18 mouse cellular contexts compared by ENCODE assay signal in the genomic region with DNA sequence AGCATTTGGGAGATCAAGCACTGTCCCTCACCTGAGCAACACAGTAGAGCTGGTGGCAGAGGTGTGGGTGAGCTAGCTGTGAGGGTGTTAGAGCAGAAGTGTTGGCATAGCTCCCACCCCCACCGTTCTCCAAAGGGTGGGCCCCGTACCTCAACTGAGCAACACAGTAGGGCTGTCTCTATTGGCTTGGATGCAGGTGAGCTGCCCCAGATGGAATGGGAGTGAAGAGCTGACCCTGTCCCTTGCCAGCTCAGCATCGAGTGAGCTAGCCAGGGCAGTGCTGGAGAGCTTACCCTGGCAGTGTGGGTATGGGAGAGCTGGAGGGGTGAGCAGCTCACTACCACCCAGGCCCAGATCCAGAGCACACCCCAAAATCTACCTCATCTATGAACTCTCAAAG.
A peak's percentile ranks its signal among the peaks of the same experiment; 100 is the strongest.
DNase-seq lines count a peak whose midpoint lies in the region; ATAC-seq and TF ChIP-seq lines count a peak whose summit lies in the region.
"Had no signal": no experiment of that assay in that cellular context is flagged by ENCODE, and none has a peak within 500 bp of the region (broad histone marks: within the 10 kb centered on the region; RNA-seq: fewer than 3 reads in every experiment).

No protein-coding gene starts in this region.

- no peak for TF ChIP-seq POLR2A in cerebellum, adult 2 months (IDR thresholded peaks at IDR 0.05; ENCODE audit: borderline replicate concordance, insufficient read depth, low read length)

- 0 out of 2 replicates have a peak, but pooled peaks have one; percentile 33 for ATAC-seq in forebrain, embryonic 11.5 days (replicated peaks; ENCODE audit: low FRiP score)
- ATAC-seq in forebrain, embryonic 13.5 days = no peak
- ATAC-seq in hindbrain, postnatal 0 days = peak; percentile 27; the same call in 1 of the 2 replicates
- ATAC-seq in lung, embryonic 15.5 days (ENCODE audit: borderline replicate concordance, extremely low read depth, low FRiP score, low TSS enrichment) = peak; percentile 35; the same call in 1 of the 2 replicates
- ATAC-seq in limb, embryonic 15.5 days (ENCODE audit: insufficient number of reproducible peaks, low FRiP score, low TSS enrichment, low read depth) = 0 out of 2 replicates have a peak, but pooled peaks have one; percentile 10
- ATAC-seq: inflammation-experienced regulatory T-cells, adult 6 months; Patski had no signal

- H3K4me1 ChIP-seq in forebrain, embryonic 11.5 days (replicated peaks; ENCODE audit: control insufficient read depth, insufficient read depth, low read length) = no peaks in the 10 kb centered on the region
- no peaks in the 10 kb centered on the region for H3K4me1 ChIP-seq in forebrain, embryonic 13.5 days
- 0 out of 2 replicates have a peak, but pooled peaks cover 3% of the 10 kb centered on the region for H3K4me1 ChIP-seq in hindbrain, postnatal 0 days (ENCODE audit: insufficient read depth, low read length)
- peaks cover 6% of the 10 kb centered on the region; the same call in 1 of the 2 replicates for H3K4me1 ChIP-seq in hindbrain, embryonic 10.5 days (replicated peaks)
- H3K4me1 ChIP-seq in lung, embryonic 15.5 days = 0 out of 2 replicates have a peak, but pooled peaks cover 5% of the 10 kb centered on the region
- no peaks in the 10 kb centered on the region for H3K4me1 ChIP-seq in limb, embryonic 15.5 days
- no peaks in the 10 kb centered on the region for H3K4me1 ChIP-seq in cerebellum, adult 2 months (ENCODE audit: control insufficient read depth, insufficient read depth, low read length)

- H3K27me3 ChIP-seq in forebrain, embryonic 11.5 days (ENCODE audit: control insufficient read depth, insufficient read depth, low read length) = no peaks in the 10 kb centered on the region
- no peaks in the 10 kb centered on the region for H3K27me3 ChIP-seq in forebrain, embryonic 13.5 days
- no peaks in the 10 kb centered on the region for H3K27me3 ChIP-seq in hindbrain, postnatal 0 days (ENCODE audit: insufficient read depth, low read length)
- H3K27me3 ChIP-seq in hindbrain, embryonic 10.5 days (ENCODE audit: insufficient read depth, poor library complexity, severe bottlenecking) = no peaks in the 10 kb centered on the region
- H3K27me3 ChIP-seq in lung, embryonic 15.5 days = no peaks in the 10 kb centered on the region
- H3K27me3 ChIP-seq in limb, embryonic 15.5 days = no peaks in the 10 kb centered on the region
- no peaks in the 10 kb centered on the region for H3K27me3 ChIP-seq in cerebellum, adult 2 months (ENCODE audit: control insufficient read depth, insufficient read depth, low read length)
- H3K27me3 ChIP-seq: Patski had no signal

- 93% methylated on average over 3 of the region's 3 CpGs for WGBS in forebrain, embryonic 11.5 days
- 94% methylated on average over 3 of the region's 3 CpGs for WGBS in forebrain, embryonic 13.5 days
- WGBS in hindbrain, postnatal 0 days = 94% methylated on average over 3 of the region's 3 CpGs
- WGBS in hindbrain, embryonic 10.5 days = 89% methylated on average over 3 of the region's 3 CpGs
- 92% methylated on average over 3 of the region's 3 CpGs for WGBS in lung, embryonic 15.5 days
- 92% methylated on average over 3 of the region's 3 CpGs for WGBS in limb, embryonic 15.5 days
- 50% methylated on average over 3 of the region's 3 CpGs for WGBS in cerebellum, adult 2 months

- no peaks in the 10 kb centered on the region for H3K9me3 ChIP-seq in forebrain, embryonic 11.5 days (ENCODE audit: control insufficient read depth, low read length)
- H3K9me3 ChIP-seq in forebrain, embryonic 13.5 days (replicated peaks) = no peaks in the 10 kb centered on the region
- no peaks in the 10 kb centered on the region for H3K9me3 ChIP-seq in hindbrain, postnatal 0 days (ENCODE audit: low read length)
- H3K9me3 ChIP-seq in hindbrain, embryonic 10.5 days = no peaks in the 10 kb centered on the region
- H3K9me3 ChIP-seq in lung, embryonic 15.5 days = no peaks in the 10 kb centered on the region
- no peaks in the 10 kb centered on the region for H3K9me3 ChIP-seq in limb, embryonic 15.5 days

- DNase-seq in forebrain, embryonic 11.5 days (ENCODE audit: low spot score) = no peak
- DNase-seq in hindbrain, postnatal 0 days (ENCODE audit: low spot score) = no peak
- DNase-seq in hindbrain, embryonic 10.5 days (ENCODE audit: low spot score) = no peak
- no peak for DNase-seq in lung, postnatal 36 days
- no peak for DNase-seq in cerebellum, adult 2 months
- DNase-seq: adrenal gland, postnatal 10 days; cerebellum, adult 9-11 months; kidney, postnatal 10 days; layer of hippocampus, postnatal 36 days; lung, postnatal 10 days; thymus, postnatal 25 days had no signal

- H3K4me2 ChIP-seq in forebrain, embryonic 11.5 days (ENCODE audit: low read depth, low read length, severe bottlenecking) = no peak overlapping the region
- H3K4me2 ChIP-seq in forebrain, embryonic 13.5 days = no peak overlapping the region
- H3K4me2 ChIP-seq in hindbrain, postnatal 0 days (ENCODE audit: low read depth, low read length) = no peak overlapping the region
- no peak overlapping the region for H3K4me2 ChIP-seq in lung, embryonic 15.5 days
- H3K4me2 ChIP-seq in limb, embryonic 15.5 days = no peak overlapping the region

- H3K36me3 ChIP-seq in forebrain, embryonic 11.5 days (ENCODE audit: control insufficient read depth, insufficient read depth, low read length) = no peaks in the 10 kb centered on the region
- H3K36me3 ChIP-seq in forebrain, embryonic 13.5 days (ENCODE audit: poor library complexity, severe bottlenecking) = no peaks in the 10 kb centered on the region
- no peaks in the 10 kb centered on the region for H3K36me3 ChIP-seq in hindbrain, postnatal 0 days (ENCODE audit: insufficient read depth, low read length)
- 0 out of 2 replicates have a peak, but pooled peaks cover 2% of the 10 kb centered on the region for H3K36me3 ChIP-seq in hindbrain, embryonic 10.5 days
- H3K36me3 ChIP-seq in lung, embryonic 15.5 days = no peaks in the 10 kb centered on the region
- H3K36me3 ChIP-seq in limb, embryonic 15.5 days = no peaks in the 10 kb centered on the region

- no peak overlapping the region for H3K27ac ChIP-seq in forebrain, embryonic 11.5 days (ENCODE audit: low read depth, low read length)
- H3K27ac ChIP-seq in forebrain, embryonic 13.5 days = no peak overlapping the region
- H3K27ac ChIP-seq in hindbrain, postnatal 0 days = no peak overlapping the region
- no peak overlapping the region for H3K27ac ChIP-seq in hindbrain, embryonic 10.5 days
- no peak overlapping the region for H3K27ac ChIP-seq in lung, embryonic 15.5 days
- H3K27ac ChIP-seq in limb, embryonic 15.5 days = no peak overlapping the region
- H3K27ac ChIP-seq in cerebellum, adult 2 months (ENCODE audit: insufficient read depth, low read length) = no peak overlapping the region
- H3K27ac ChIP-seq: liver, embryonic 14.5 days had no signal

- TF ChIP-seq CTCF in hindbrain, postnatal 0 days (IDR thresholded peaks at IDR 0.05; ENCODE audit: low read depth) = no peak
- TF ChIP-seq CTCF in cerebellum, adult 2 months (IDR thresholded peaks at IDR 0.05; ENCODE audit: borderline replicate concordance, insufficient read depth, low read depth, low read length) = no peak

- H3K9ac ChIP-seq in forebrain, embryonic 11.5 days (ENCODE audit: low read length) = no peak overlapping the region
- H3K9ac ChIP-seq in forebrain, embryonic 13.5 days = no peak overlapping the region
- no peak overlapping the region for H3K9ac ChIP-seq in hindbrain, postnatal 0 days (replicated peaks; ENCODE audit: low read length)
- no peak overlapping the region for H3K9ac ChIP-seq in lung, embryonic 15.5 days
- no peak overlapping the region for H3K9ac ChIP-seq in limb, embryonic 15.5 days
- H3K9ac ChIP-seq: liver, embryonic 14.5 days had no signal

- no peak overlapping the region for H3K4me3 ChIP-seq in forebrain, embryonic 11.5 days (ENCODE audit: low read depth, low read length)
- H3K4me3 ChIP-seq in forebrain, embryonic 13.5 days = no peak overlapping the region
- H3K4me3 ChIP-seq in hindbrain, postnatal 0 days (ENCODE audit: low read length) = no peak overlapping the region
- no peak overlapping the region for H3K4me3 ChIP-seq in hindbrain, embryonic 10.5 days
- no peak overlapping the region for H3K4me3 ChIP-seq in lung, embryonic 15.5 days
- H3K4me3 ChIP-seq in limb, embryonic 15.5 days = no peak overlapping the region
- no peak overlapping the region for H3K4me3 ChIP-seq in cerebellum, adult 2 months (replicated peaks; ENCODE audit: insufficient read depth, low read depth, low read length)
- H3K4me3 ChIP-seq: myocyte had no signal
